Mouse (Mus musculus) E14TG2a.4 (cell line): Measurements from ENCODE around the gene Eci1.

Experiments
- CTCF ChIP-seq: conservative IDR thresholded peaks from 2 replicates; pipeline ENCODE4 v1.5.1; 2014; ENCODE audit warnings: low read length
- NANOG ChIP-seq: IDR thresholded peaks from 2 replicates; pipeline ENCODE4 v1.6.1; 2014; ENCODE audit warnings: borderline replicate concordance, low read length, mixed read lengths

DNA sequence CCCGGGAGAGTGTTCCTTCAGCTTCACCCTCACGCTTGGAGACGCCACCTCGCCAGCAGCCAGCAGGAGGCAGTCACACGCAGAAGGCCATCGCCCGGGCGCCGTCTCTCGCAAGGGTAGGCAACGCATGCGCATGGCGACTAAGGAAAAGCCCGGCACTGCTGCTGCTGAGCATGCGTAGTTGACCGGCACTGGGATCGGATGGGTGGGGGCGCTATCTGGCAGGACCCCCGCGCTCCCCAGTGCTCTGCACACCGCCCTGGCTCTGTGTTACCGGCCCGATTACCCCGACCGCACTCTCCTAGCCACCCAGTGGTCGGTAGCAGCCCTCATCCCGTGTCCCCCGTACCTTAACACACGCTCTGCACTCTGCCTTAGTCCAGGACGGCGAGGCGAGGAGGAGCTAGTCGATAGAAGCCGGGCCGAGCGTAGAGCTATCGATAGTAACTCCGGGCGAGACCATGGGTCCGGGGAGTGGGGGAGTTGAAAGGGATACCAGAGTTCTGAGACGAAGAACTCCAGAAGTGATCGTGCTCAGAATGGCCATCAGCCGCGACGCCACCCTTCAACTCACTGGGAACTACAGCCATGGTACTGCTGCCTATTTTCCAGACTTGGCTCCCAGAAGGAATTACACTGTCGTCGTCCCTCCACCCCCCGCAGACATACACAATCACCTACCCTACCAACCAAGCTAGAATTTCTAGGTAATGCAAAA is 52.4 kb downstream of the Eci1 start, which contains the start of gene Mlst8:
- TF ChIP-seq CTCF (peak; percentile 74), NANOG (no peak)
